Mouse (Mus musculus) hindbrain, embryonic 13.5 days (tissue): Measurements from ENCODE around the gene Rps6kb1. TPM values are rescaled to one million over a fixed set of nuclear protein-coding genes. Genes with fewer than 3 reads are reported as not detected.

Experiments
- ATAC-seq: fragments of 200-750 bp; cut with Nextera tagmentation; 2 replicates; pipeline ENCODE4 v1.8.0; 2017; ENCODE audit warnings: moderate TSS enrichment; ENCODE audit not compliant: low FRiP score
- H3K27ac ChIP-seq: fragments of 300-500 bp; sonication (generic); 2 replicates; pipeline ENCODE4 v1.5.1; 2015; ENCODE audit warnings: inconsistent platforms, mild to moderate bottlenecking, moderate library complexity
- H3K27me3 ChIP-seq: fragments of 300-500 bp; sonication (generic); 2 replicates; pipeline ENCODE4 v1.6.1; 2015; ENCODE audit warnings: mild to moderate bottlenecking, inconsistent platforms
- H3K36me3 ChIP-seq: fragments of 300-500 bp; sonication (generic); 2 replicates; pipeline ENCODE4 v1.6.1; 2015; ENCODE audit warnings: mild to moderate bottlenecking, inconsistent platforms
- H3K4me1 ChIP-seq: fragments of 300-500 bp; sonication (generic); replicated peaks from 2 replicates; pipeline ENCODE4 v1.6.1; 2015; ENCODE audit warnings: inconsistent platforms
- H3K4me2 ChIP-seq: fragments of 300-500 bp; sonication (generic); 2 replicates; pipeline ENCODE4 v1.6.1; 2015; ENCODE audit warnings: inconsistent platforms, mild to moderate bottlenecking, moderate library complexity
- H3K4me3 ChIP-seq: fragments of 300-500 bp; sonication (generic); 2 replicates; pipeline ENCODE4 v1.5.1; 2015; ENCODE audit warnings: mild to moderate bottlenecking, inconsistent platforms
- H3K9ac ChIP-seq: fragments of 300-500 bp; sonication (generic); 2 replicates; pipeline ENCODE4 v1.6.1; 2015; ENCODE audit warnings: mild to moderate bottlenecking, inconsistent platforms
- H3K9me3 ChIP-seq: fragments of 300-500 bp; sonication (generic); 2 replicates; pipeline ENCODE4 v1.6.1; 2016; ENCODE audit warnings: inconsistent platforms
- WGBS: fragments of 180-500 bp; shearing (Covaris S2); methylation state at CpG from one replicate; pipeline ENCODE4 v1.1.7; 2015; 5-methylcytosine and 5-hydroxymethylcytosine counted together
- polyA plus RNA-seq: library from polyadenylated mRNA; unstranded; fragments of >200 nt; fragmentation: Nextera tagmentation; extraction: Ambion mirVana; gene quantifications from 2 replicates; pipeline ENCODE4 v1.2.1, GENCODE M21; 2015

Gene Rps6kb1
- polyA plus RNA-seq, 1 experiment from 2014 or later, result 62.4 TPM

GRCm38 (mm10) chr11:86578106-86578808 is 33.7 kb upstream of the Rps6kb1 start:
- Histone ChIP-seq H3K4me1 (peaks cover 9% of the 10 kb centered on the region; the same call in 1 of the 2 replicates), H3K4me3 (no peak overlapping the region), H3K27ac (no peak overlapping the region), H3K27me3 (no peaks in the 10 kb centered on the region), H3K9me3 (no peaks in the 10 kb centered on the region), H3K9ac (no peak overlapping the region), H3K4me2 (no peak overlapping the region), H3K36me3 (peaks cover 6% of the 10 kb centered on the region; the same call in 1 of the 2 replicates)
- 88% methylated on average over 6 of the region's 6 CpGs for WGBS
- no peak for ATAC-seq

- Histone ChIP-seq H3K27ac (no peak overlapping the region), H3K4me3 (no peak overlapping the region), H3K4me2 (no peak overlapping the region), H3K9me3 (no peaks in the 10 kb centered on the region), H3K4me1 (peaks cover 9% of the 10 kb centered on the region; the same call in 1 of the 2 replicates), H3K27me3 (no peaks in the 10 kb centered on the region), H3K9ac (no peak overlapping the region), H3K36me3 (no peaks in the 10 kb centered on the region)
- WGBS, result 87% methylated on average over 4 of the region's 4 CpGs
- ATAC-seq, result no peak
Measured at GRCm38 (mm10) chr11:86577231-86577630, 32.6 kb upstream of the Rps6kb1 start.

GRCm38 (mm10) chr11:86575632-86576378 is 31.2 kb upstream of the Rps6kb1 start:
- Histone ChIP-seq H3K27me3 (no peaks in the 10 kb centered on the region), H3K9me3 (no peaks in the 10 kb centered on the region), H3K36me3 (no peaks in the 10 kb centered on the region), H3K4me3 (no peak overlapping the region), H3K9ac (no peak overlapping the region), H3K4me1 (peaks cover 16% of the 10 kb centered on the region; the same call in 1 of the 2 replicates), H3K4me2 (no peak overlapping the region), H3K27ac (no peak overlapping the region)
- WGBS, result 80% methylated on average over 7 of the region's 7 CpGs
- ATAC-seq, result no peak

GRCm38 (mm10) chr11:86574408-86574807 is 29.8 kb upstream of the Rps6kb1 start:
- Histone ChIP-seq H3K4me3 (no peak overlapping the region), H3K9me3 (no peaks in the 10 kb centered on the region), H3K4me2 (no peak overlapping the region), H3K27ac (no peak overlapping the region), H3K9ac (no peak overlapping the region), H3K4me1 (peaks cover 16% of the 10 kb centered on the region; the same call in 1 of the 2 replicates), H3K36me3 (no peaks in the 10 kb centered on the region), H3K27me3 (no peaks in the 10 kb centered on the region)
- ATAC-seq, result no peak
- WGBS, result 78% methylated on average over 2 of the region's 2 CpGs

GRCm38 (mm10) chr11:86573646-86574231 is 29.1 kb upstream of the Rps6kb1 start:
- no peaks in the 10 kb centered on the region for H3K27me3 ChIP-seq
- H3K4me1 ChIP-seq, result peaks cover 16% of the 10 kb centered on the region; the same call in 1 of the 2 replicates
- WGBS, result 94% methylated on average over 6 of the region's 6 CpGs
- H3K9ac ChIP-seq, result no peak overlapping the region
- no peak for ATAC-seq
- no peak overlapping the region for H3K4me3 ChIP-seq
- no peak overlapping the region for H3K4me2 ChIP-seq
- H3K27ac ChIP-seq, result no peak overlapping the region
- H3K9me3 ChIP-seq, result no peaks in the 10 kb centered on the region
- no peaks in the 10 kb centered on the region for H3K36me3 ChIP-seq

GRCm38 (mm10) chr11:86572623-86573022 is 28.0 kb upstream of the Rps6kb1 start:
- H3K27me3 ChIP-seq, result no peaks in the 10 kb centered on the region
- H3K36me3 ChIP-seq, result no peaks in the 10 kb centered on the region
- no peak for ATAC-seq
- no peak overlapping the region for H3K4me2 ChIP-seq
- no peaks in the 10 kb centered on the region for H3K9me3 ChIP-seq
- H3K4me3 ChIP-seq, result no peak overlapping the region
- H3K27ac ChIP-seq, result no peak overlapping the region
- WGBS, result 66% methylated on average over 2 of the region's 2 CpGs
- H3K9ac ChIP-seq, result no peak overlapping the region
- peaks cover 16% of the 10 kb centered on the region; the same call in 1 of the 2 replicates for H3K4me1 ChIP-seq

GRCm38 (mm10) chr11:86571871-86572270 is 27.3 kb upstream of the Rps6kb1 start:
- no peaks in the 10 kb centered on the region for H3K27me3 ChIP-seq
- no peak overlapping the region for H3K27ac ChIP-seq
- H3K4me3 ChIP-seq, result no peak overlapping the region
- no peak overlapping the region for H3K9ac ChIP-seq
- 72% methylated on average over 4 of the region's 4 CpGs for WGBS
- H3K4me1 ChIP-seq, result peaks cover 14% of the 10 kb centered on the region; the same call in 1 of the 2 replicates
- no peak overlapping the region for H3K4me2 ChIP-seq
- ATAC-seq, result no peak
- no peaks in the 10 kb centered on the region for H3K9me3 ChIP-seq
- no peaks in the 10 kb centered on the region for H3K36me3 ChIP-seq

- Histone ChIP-seq H3K9me3 (no peaks in the 10 kb centered on the region), H3K4me1 (peaks cover 8% of the 10 kb centered on the region; the same call in 1 of the 2 replicates), H3K36me3 (no peaks in the 10 kb centered on the region), H3K27ac (0 out of 2 replicates have a peak overlapping the region, but pooled peaks have one; percentile 4), H3K9ac (0 out of 2 replicates have a peak overlapping the region, but pooled peaks have one; percentile 1), H3K4me2 (no peak overlapping the region), H3K4me3 (no peak overlapping the region), H3K27me3 (no peaks in the 10 kb centered on the region)
- no peak for ATAC-seq
- WGBS, result 50% methylated on average over 15 of the region's 15 CpGs
Measured at GRCm38 (mm10) chr11:86571047-86571855, 26.6 kb upstream of the Rps6kb1 start.

- Histone ChIP-seq H3K9ac (no peak overlapping the region), H3K4me2 (no peak overlapping the region), H3K4me1 (peaks cover 8% of the 10 kb centered on the region; the same call in 1 of the 2 replicates), H3K27ac (no peak overlapping the region), H3K27me3 (no peaks in the 10 kb centered on the region), H3K4me3 (no peak overlapping the region), H3K9me3 (no peaks in the 10 kb centered on the region), H3K36me3 (no peaks in the 10 kb centered on the region)
- WGBS, result 71% methylated on average over 9 of the region's 9 CpGs
- no peak for ATAC-seq
Measured at GRCm38 (mm10) chr11:86570261-86570746, 25.7 kb upstream of the Rps6kb1 start.

- Histone ChIP-seq H3K4me2 (no peak overlapping the region), H3K27me3 (no peaks in the 10 kb centered on the region), H3K36me3 (no peaks in the 10 kb centered on the region), H3K9ac (no peak overlapping the region), H3K9me3 (no peaks in the 10 kb centered on the region), H3K27ac (no peak overlapping the region), H3K4me1 (peaks cover 8% of the 10 kb centered on the region; the same call in 1 of the 2 replicates), H3K4me3 (no peak overlapping the region)
- WGBS, result 77% methylated on average over 3 of the region's 3 CpGs
- no peak for ATAC-seq
Measured at GRCm38 (mm10) chr11:86568425-86568824, 23.8 kb upstream of the Rps6kb1 start.

- no peak overlapping the region for H3K27ac ChIP-seq
- 87% methylated on average over 4 of the region's 4 CpGs for WGBS
- no peak for ATAC-seq
- H3K4me2 ChIP-seq, result no peak overlapping the region
- no peaks in the 10 kb centered on the region for H3K27me3 ChIP-seq
- no peaks in the 10 kb centered on the region for H3K9me3 ChIP-seq
- no peaks in the 10 kb centered on the region for H3K4me1 ChIP-seq
- H3K36me3 ChIP-seq, result peaks cover 30% of the 10 kb centered on the region
- no peak overlapping the region for H3K4me3 ChIP-seq
- no peak overlapping the region for H3K9ac ChIP-seq
Measured at GRCm38 (mm10) chr11:86558258-86558657, 13.7 kb upstream of the Rps6kb1 start.
